8 mouse cellular contexts compared by ENCODE assay signal in the genomic region with DNA sequence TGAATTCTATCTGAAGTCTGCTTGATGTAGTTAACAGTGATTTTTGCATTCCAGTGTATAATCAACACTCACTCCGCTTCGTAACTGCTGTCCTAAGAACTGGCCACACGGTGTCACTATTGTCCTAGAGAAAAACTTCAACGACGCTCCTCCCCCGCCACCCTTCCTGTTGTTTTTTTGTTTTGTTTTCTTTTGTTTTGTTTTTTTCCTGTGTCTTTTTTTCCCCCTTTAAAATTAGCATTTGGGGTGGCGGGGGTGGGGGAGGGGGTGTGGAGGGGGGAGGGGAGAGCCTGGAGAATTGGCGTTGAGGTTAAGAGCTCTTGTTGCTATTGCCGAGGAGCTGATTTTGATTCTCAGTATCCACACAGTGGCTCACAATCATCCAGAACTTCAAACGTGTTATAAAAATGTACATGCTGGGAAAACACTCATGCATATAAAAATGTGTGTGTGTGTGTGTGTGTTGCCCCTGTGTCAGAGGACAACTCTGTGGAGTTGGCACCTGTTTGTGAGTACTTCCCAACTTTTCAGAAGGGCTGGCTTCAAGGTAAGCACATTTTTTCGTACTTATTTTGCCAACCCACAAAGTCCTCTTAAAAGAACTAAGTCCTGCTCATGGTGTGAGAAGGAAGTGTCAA. TPM values are rescaled to one million over a fixed set of nuclear protein-coding genes. Genes with fewer than 3 reads are reported as not detected.
DNase-seq lines count a peak whose midpoint lies in the region; ATAC-seq lines count a peak whose summit lies in the region.

No protein-coding gene starts in this region.

- WGBS in hindbrain, embryonic 13.5 days, result 8% methylated on average over 11 of the region's 11 CpGs

- DNase-seq in ovary, postnatal 36 days (ENCODE audit: low spot score), result peak; percentile 18
- no peak for DNase-seq in ovary, adult 18-20 months (ENCODE audit: low spot score)
- DNase-seq in brain, embryonic 18.5 days (ENCODE audit: low read depth, low spot score), result peak; percentile 30
- peak; percentile 36 for DNase-seq in left cerebral cortex, postnatal 4 days
- DNase-seq in mesoderm, embryonic 11.5 days (ENCODE audit: low read depth, low spot score), result peak; percentile 67
- peak; percentile 40 to 71 for DNase-seq in spleen, postnatal 4 days (ENCODE audit: low spot score in 2 of 2)

- H3K9ac ChIP-seq in hindbrain, embryonic 13.5 days, result no peak overlapping the region

- H3K27me3 ChIP-seq in hindbrain, embryonic 13.5 days, result no peaks in the 10 kb centered on the region

- H3K36me3 ChIP-seq in hindbrain, embryonic 13.5 days, result no peaks in the 10 kb centered on the region

- H3K4me3 ChIP-seq in hindbrain, embryonic 13.5 days, result peak overlapping the region; percentile 27

- peak; percentile 80 for ATAC-seq in erythroid progenitor cell, adult 5-6 weeks (replicated peaks; ENCODE audit: low FRiP score, poor library complexity, severe bottlenecking)
- no peak for ATAC-seq in hindbrain, embryonic 13.5 days (ENCODE audit: low FRiP score)

- no peaks in the 10 kb centered on the region for H3K9me3 ChIP-seq in hindbrain, embryonic 13.5 days

- intact Hi-C loops in left cerebral cortex, postnatal 4 days (cut with DNase I), result loop anchor here (5.0 kb wide), 1 partner anchor 927 kb away; no protein-coding TSS in a partner anchor

- peak overlapping the region; percentile 44 for H3K4me2 ChIP-seq in hindbrain, embryonic 13.5 days

- 0 out of 2 replicates have a peak, but pooled peaks cover 2% of the 10 kb centered on the region for H3K4me1 ChIP-seq in hindbrain, embryonic 13.5 days (replicated peaks)

- no peak overlapping the region for H3K27ac ChIP-seq in hindbrain, embryonic 13.5 days

RNA-seq across cellular contexts. Expression of gene Bbs5, which starts 11.8 kb away (rescaled TPM):
- total RNA-seq in erythroid progenitor cell, adult 5-6 weeks (2015; ENCODE audit: low replicate concordance), result 9.4 TPM in 1 of 2 replicates, not detected in the other
- 0.51 and 4.5 TPM in 2 replicates for total RNA-seq in erythroid progenitor cell, adult 5-6 weeks (2017; ENCODE audit: low replicate concordance)
- polyA plus RNA-seq in hindbrain, embryonic 13.5 days (2015; fragmentation: Nextera tagmentation; extraction: Ambion mirVana), result 23.5 and 28.1 TPM in 2 replicates
- total RNA-seq in left cerebral cortex, postnatal 4 days (2021), result 10 to 100 TPM; 25.4 to 29.3 TPM

RNA-seq across cellular contexts. Expression of gene Klhl41, which starts 34.7 kb away (rescaled TPM):
- not detected in 2 replicates for total RNA-seq in erythroid progenitor cell, adult 5-6 weeks (2015; ENCODE audit: low replicate concordance)
- not detected in 2 replicates for total RNA-seq in erythroid progenitor cell, adult 5-6 weeks (2017; ENCODE audit: low replicate concordance)
- polyA plus RNA-seq in hindbrain, embryonic 13.5 days (2015; fragmentation: Nextera tagmentation; extraction: Ambion mirVana), result 0.36 and 0.48 TPM in 2 replicates
- total RNA-seq in left cerebral cortex, postnatal 4 days (2021), result under 1 TPM; 0.58 to 0.66 TPM

RNA-seq across cellular contexts. Expression of gene Lrp2, which starts 49.3 kb away (rescaled TPM):
- total RNA-seq in erythroid progenitor cell, adult 5-6 weeks (2015; ENCODE audit: low replicate concordance), result not detected in 2 replicates
- total RNA-seq in erythroid progenitor cell, adult 5-6 weeks (2017; ENCODE audit: low replicate concordance), result not detected in 2 replicates
- polyA plus RNA-seq in hindbrain, embryonic 13.5 days (2015; fragmentation: Nextera tagmentation; extraction: Ambion mirVana), result 0.98 and 1.3 TPM in 2 replicates
- total RNA-seq in left cerebral cortex, postnatal 4 days (2021), result under 1 TPM; 0.34 to 0.54 TPM
